Mouse (Mus musculus) cortical plate, adult 2 months (tissue): ENCODE measurements around the gene Olfr527. TPM values are rescaled to one million over a fixed set of nuclear protein-coding genes. Genes with fewer than 3 reads are reported as not detected.

ENCODE experiments used
- H3K27ac ChIP-seq: fragments of 200-500 bp; 2 replicates; pipeline ENCODE4 v1.5.1; 2012; ENCODE audit warnings: low read length, control low read depth, inconsistent platforms; ENCODE audit not compliant: insufficient read depth
- H3K4me1 ChIP-seq: fragments of 200-500 bp; 2 replicates; pipeline ENCODE4 v1.6.1; 2011; ENCODE audit warnings: low read length; ENCODE audit not compliant: control insufficient read depth, insufficient read depth
- H3K4me3 ChIP-seq: fragments of 200-500 bp; 2 replicates; pipeline ENCODE4 v1.5.1; 2011; ENCODE audit warnings: mild to moderate bottlenecking, low read length, control low read depth; ENCODE audit not compliant: insufficient read depth
- CTCF ChIP-seq: fragments of 200-500 bp; IDR thresholded peaks from 2 replicates; pipeline ENCODE4 v1.5.1; 2011; ENCODE audit warnings: mild to moderate bottlenecking, control low read depth, low read length; ENCODE audit not compliant: insufficient read depth; ENCODE audit errors: extremely low read depth
- POLR2A ChIP-seq: fragments of 200-500 bp; IDR thresholded peaks from 2 replicates; pipeline ENCODE4 v1.6.1; 2011; ENCODE audit warnings: mild to moderate bottlenecking, low read length, control low read depth; ENCODE audit not compliant: insufficient read depth; ENCODE audit errors: extremely low read depth
- polyA plus RNA-seq: library from polyadenylated mRNA; depleted of rRNA; stranded (reverse); fragments of >200 nt; gene quantifications from 2 replicates; pipeline ENCODE4 v1.2.3, GENCODE M21; 2012; rRNA removed

The Olfr527 gene
- not detected in 2 replicates for polyA plus RNA-seq

- H3K27ac ChIP-seq, result no peak within 1 kb of the TSS
- H3K4me3 ChIP-seq, result no peak within 1 kb of the TSS
- no peaks in the 10 kb centered on the region for H3K4me1 ChIP-seq
- TF ChIP-seq POLR2A, result no peak
- no peak for TF ChIP-seq CTCF
These were observed at the start of gene Olfr527 for GRCm38 (mm10) chr7:140333717-140334116. Gene Olfr527, plus strand, starts transcription at chr7:140334017.

DNA sequence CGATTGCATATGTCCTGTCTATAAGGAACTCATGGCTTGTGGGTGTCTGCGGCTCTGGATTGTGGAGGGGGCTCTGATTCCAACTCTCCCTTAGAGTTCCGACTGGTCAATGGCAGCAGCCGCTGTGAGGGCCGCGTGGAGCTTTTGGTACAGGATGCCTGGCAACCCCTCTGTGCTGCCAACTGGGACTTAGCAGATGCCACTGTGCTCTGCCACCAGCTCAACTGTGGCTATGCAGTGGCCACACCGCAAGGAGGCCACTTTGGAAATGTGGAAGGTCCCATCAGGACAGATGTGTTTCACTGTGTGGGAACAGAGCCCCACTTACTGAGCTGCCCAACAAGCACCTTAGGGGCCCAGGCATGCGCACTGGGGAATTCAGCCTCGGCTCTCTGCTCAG is 38.1 kb upstream of the Olfr527 start:
- H3K27ac ChIP-seq, result no peak overlapping the region
- no peaks in the 10 kb centered on the region for H3K4me1 ChIP-seq
- H3K4me3 ChIP-seq, result no peak overlapping the region
- no peak for TF ChIP-seq POLR2A
- TF ChIP-seq CTCF, result no peak

GRCm38 (mm10) chr7:140296876-140297275 is 36.9 kb upstream of the Olfr527 start:
- no peak overlapping the region for H3K4me3 ChIP-seq
- no peak overlapping the region for H3K27ac ChIP-seq
- no peaks in the 10 kb centered on the region for H3K4me1 ChIP-seq
- TF ChIP-seq POLR2A, result no peak
- TF ChIP-seq CTCF, result no peak

- no peaks in the 10 kb centered on the region for H3K4me1 ChIP-seq
- no peak overlapping the region for H3K4me3 ChIP-seq
- no peak overlapping the region for H3K27ac ChIP-seq
- no peak for TF ChIP-seq POLR2A
- no peak for TF ChIP-seq CTCF
These were observed 34.4 kb upstream of the Olfr527 start for GRCm38 (mm10) chr7:140299416-140299815.

- TF ChIP-seq CTCF (no peak), POLR2A (no peak)
These were observed 13.9 kb upstream of the Olfr527 start for GRCm38 (mm10) chr7:140319861-140320385.

DNA sequence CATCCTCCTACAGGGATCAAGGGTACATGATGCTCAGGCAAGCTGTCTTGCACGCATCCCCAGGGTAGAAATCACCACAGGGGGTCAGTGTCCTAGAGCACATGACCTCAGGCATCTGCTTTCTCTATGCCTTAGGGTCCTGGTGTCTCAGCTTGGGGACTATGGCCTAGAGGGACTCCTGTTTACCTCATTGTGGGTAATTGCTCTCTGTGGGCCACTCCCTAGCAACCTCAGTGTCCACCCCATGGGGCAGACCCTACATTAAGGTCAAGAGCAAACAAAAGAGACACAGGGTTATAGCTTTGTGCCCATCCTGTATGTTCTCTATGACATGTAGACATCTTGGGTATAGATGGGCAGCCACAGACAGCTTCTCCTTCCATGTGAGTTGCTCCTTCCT is 13.3 kb upstream of the Olfr527 start, which contains the start of gene Olfr525:
Gene Olfr525, plus strand, starts transcription at position 301 of the 400 bp plus-strand sequence.
- Histone ChIP-seq H3K4me3 (no peak within 1 kb of the TSS), H3K4me1 (no peaks in the 10 kb centered on the region), H3K27ac (no peak within 1 kb of the TSS)
- TF ChIP-seq CTCF (no peak), POLR2A (no peak)

More at GRCm38 (mm10) chr7:140319861-140320385, 13.9 kb upstream of the Olfr527 start:
- Histone ChIP-seq H3K4me1 (no peaks in the 10 kb centered on the region), H3K27ac (no peak overlapping the region), H3K4me3 (no peak overlapping the region)

- Histone ChIP-seq H3K4me3 (no peak overlapping the region), H3K4me1 (no peaks in the 10 kb centered on the region), H3K27ac (no peak overlapping the region)
- no peak for TF ChIP-seq POLR2A
- TF ChIP-seq CTCF, result no peak
These were observed 12.7 kb upstream of the Olfr527 start for GRCm38 (mm10) chr7:140321135-140321534.

DNA sequence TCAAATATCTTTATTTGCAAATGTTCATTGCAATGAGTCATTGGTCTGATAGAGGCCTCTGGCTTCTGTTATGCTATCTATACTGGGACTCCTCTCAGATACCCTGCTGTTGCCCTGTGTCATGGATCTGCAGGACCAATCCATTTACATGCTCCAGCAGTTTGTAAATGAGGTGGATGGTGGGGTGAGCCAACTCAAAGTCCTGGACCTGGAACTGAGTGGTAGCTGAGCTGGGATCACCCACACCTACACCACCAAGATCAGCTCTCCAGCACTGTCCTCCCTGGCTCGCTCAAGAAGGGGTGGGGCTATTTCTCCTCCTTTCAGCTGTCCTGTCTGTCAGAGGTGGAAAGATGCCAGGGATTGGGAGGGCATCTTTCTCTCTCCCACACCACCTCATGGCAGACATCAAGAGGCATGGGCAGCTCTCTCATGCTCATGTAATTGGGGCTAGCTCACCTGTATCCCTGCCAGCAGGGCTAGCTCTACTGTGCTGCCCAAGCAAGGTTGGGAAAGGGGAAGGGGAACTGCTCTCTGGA is 4.0 kb upstream of the Olfr527 start:
- TF ChIP-seq CTCF, result no peak
- no peaks in the 10 kb centered on the region for H3K4me1 ChIP-seq
- H3K27ac ChIP-seq, result no peak overlapping the region
- H3K4me3 ChIP-seq, result no peak overlapping the region

- no peaks in the 10 kb centered on the region for H3K4me1 ChIP-seq
- H3K4me3 ChIP-seq, result no peak within 1 kb of the TSS
- H3K27ac ChIP-seq, result no peak within 1 kb of the TSS
- TF ChIP-seq POLR2A (no peak), CTCF (no peak)
These were observed 27.8 kb downstream of the Olfr527 start, which contains the start of gene Olfr60 for GRCm38 (mm10) chr7:140361571-140361970. Gene Olfr60, minus strand, starts transcription at chr7:140361671.

- no peak for TF ChIP-seq CTCF
- no peak overlapping the region for H3K27ac ChIP-seq
- H3K4me3 ChIP-seq, result no peak overlapping the region
- no peaks in the 10 kb centered on the region for H3K4me1 ChIP-seq
These were observed 40.5 kb downstream of the Olfr527 start for GRCm38 (mm10) chr7:140374300-140374699.

DNA sequence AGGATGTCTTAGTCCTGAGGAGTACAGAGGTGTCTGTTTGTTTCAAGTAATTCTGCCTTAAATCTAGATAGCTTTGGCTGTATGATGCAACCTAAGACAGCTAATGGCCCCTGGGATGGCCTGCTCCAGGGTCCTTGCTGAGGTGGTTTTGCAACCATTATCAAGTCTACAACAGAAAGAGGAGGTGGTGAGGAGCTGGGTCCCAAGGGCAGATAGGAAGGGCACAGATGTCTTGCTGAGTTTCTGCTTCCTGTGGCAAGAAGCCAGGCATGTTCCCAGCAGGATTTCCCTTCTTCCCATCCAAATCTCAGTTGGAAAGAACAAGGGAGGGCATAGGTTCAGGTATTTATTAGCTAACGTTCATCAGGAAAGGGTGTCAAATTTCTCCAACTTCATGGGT is 42.4 kb downstream of the Olfr527 start, which contains the start of gene Olfr530:
Gene Olfr530, minus strand, starts transcription at position 101 of the 400 bp plus-strand sequence.
- Histone ChIP-seq H3K4me3 (no peak within 1 kb of the TSS), H3K4me1 (no peaks in the 10 kb centered on the region), H3K27ac (no peak within 1 kb of the TSS)
- no peak for TF ChIP-seq CTCF
- no peak for TF ChIP-seq POLR2A
